Mouse (Mus musculus) midbrain, embryonic 16.5 days (tissue): Measurements from ENCODE around the gene B3gnt8. TPM values are rescaled to one million over a fixed set of nuclear protein-coding genes. Genes with fewer than 3 reads are reported as not detected.

ENCODE experiments used
- ATAC-seq: fragments of 200-750 bp; cut with Nextera tagmentation; 2 replicates; pipeline ENCODE4 v1.8.0; 2017; ENCODE audit warnings: moderate TSS enrichment
- H3K27ac ChIP-seq: fragments of 300-500 bp; sonication (generic); 2 replicates; pipeline ENCODE4 v1.5.1; 2014; ENCODE audit warnings: mild to moderate bottlenecking, low read length, mixed read lengths
- H3K27me3 ChIP-seq: fragments of 300-500 bp; sonication (generic); 2 replicates; pipeline ENCODE4 v1.6.1; 2014; ENCODE audit warnings: low read depth, low read length, mixed read lengths; ENCODE audit not compliant: control insufficient read depth, insufficient read depth
- H3K36me3 ChIP-seq: fragments of 300-500 bp; sonication (generic); 2 replicates; pipeline ENCODE4 v1.6.1; 2014; ENCODE audit warnings: mild to moderate bottlenecking, low read length, moderate library complexity, mixed read lengths; ENCODE audit not compliant: control insufficient read depth, insufficient read depth
- H3K4me1 ChIP-seq: fragments of 300-500 bp; sonication (generic); 2 replicates; pipeline ENCODE4 v1.6.1; 2014; ENCODE audit warnings: mild to moderate bottlenecking, low read length, mixed read lengths; ENCODE audit not compliant: control insufficient read depth, insufficient read depth
- H3K4me2 ChIP-seq: fragments of 300-500 bp; sonication (generic); 2 replicates; pipeline ENCODE4 v1.6.1; 2014; ENCODE audit warnings: mild to moderate bottlenecking, low read length, mixed read lengths
- H3K4me3 ChIP-seq: fragments of 300-500 bp; sonication (generic); 2 replicates; pipeline ENCODE4 v1.5.1; 2014; ENCODE audit warnings: low read depth, mild to moderate bottlenecking, low read length, moderate library complexity, mixed read lengths
- H3K9ac ChIP-seq: fragments of 300-500 bp; sonication (generic); 2 replicates; pipeline ENCODE4 v1.6.1; 2014; ENCODE audit warnings: low read depth, low read length, mixed read lengths
- H3K9me3 ChIP-seq: fragments of 300-500 bp; sonication (generic); replicated peaks from 2 replicates; pipeline ENCODE4 v1.6.1; 2014; ENCODE audit warnings: mild to moderate bottlenecking, low read length, mixed read lengths; ENCODE audit not compliant: control insufficient read depth, poor library complexity, severe bottlenecking
- WGBS: fragments of 180-500 bp; shearing (Covaris S2); extraction: QIAGEN DNeasy Blood & Tissue Kit; methylation state at CpG from one replicate; pipeline ENCODE4 v1.1.7; 2014; 5-methylcytosine and 5-hydroxymethylcytosine counted together
- polyA plus RNA-seq: library from polyadenylated mRNA; unstranded; fragments of >200 nt; fragmentation: Nextera tagmentation; extraction: Ambion mirVana; gene quantifications from 2 replicates; pipeline ENCODE4 v1.2.1, GENCODE M21; 2015

The B3gnt8 gene
- polyA plus RNA-seq, 1 experiment from 2014 or later, result 0.64 TPM

DNA sequence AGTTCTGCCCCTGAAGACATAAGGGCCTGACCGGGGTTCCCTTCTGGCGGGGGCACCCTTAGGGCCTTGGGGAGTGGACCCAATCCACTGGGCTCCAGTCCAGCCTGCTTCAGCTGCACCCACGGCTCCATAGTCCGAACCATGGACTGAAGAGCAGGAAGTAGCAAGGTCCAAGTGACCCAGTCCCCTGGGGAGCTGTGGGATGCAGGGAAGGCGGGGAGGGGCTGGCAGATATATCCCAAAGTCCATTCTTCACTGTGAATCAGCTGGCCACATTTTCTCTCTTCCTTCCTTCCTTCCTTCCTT lies 10.8 kb upstream of the B3gnt8 start, which contains the start of gene Erich4:
TSS of gene Erich4 (minus strand) at position 187 of the 306 bp plus-strand sequence.
- H3K27ac ChIP-seq, result no peak within 1 kb of the TSS
- peaks cover 6% of the 10 kb centered on the region for H3K4me1 ChIP-seq
- H3K4me3 ChIP-seq, result no peak within 1 kb of the TSS
- H3K4me2 ChIP-seq, result no peak within 1 kb of the TSS
- 90% methylated on average over 5 of the region's 5 CpGs for WGBS
- H3K9me3 ChIP-seq, result no peaks in the 10 kb centered on the region
- no peaks in the 10 kb centered on the region for H3K36me3 ChIP-seq
- ATAC-seq, result no peak
- H3K27me3 ChIP-seq, result no peaks in the 10 kb centered on the region
- H3K9ac ChIP-seq, result no peak within 1 kb of the TSS

- H3K9ac ChIP-seq, result no peak overlapping the region
- no peak overlapping the region for H3K4me3 ChIP-seq
- H3K9me3 ChIP-seq, result no peaks in the 10 kb centered on the region
- WGBS, result 86% methylated on average over 10 of the region's 10 CpGs
- H3K4me1 ChIP-seq, result peaks cover 6% of the 10 kb centered on the region
- no peak overlapping the region for H3K4me2 ChIP-seq
- ATAC-seq, result no peak
- H3K27me3 ChIP-seq, result no peaks in the 10 kb centered on the region
- no peaks in the 10 kb centered on the region for H3K36me3 ChIP-seq
- H3K27ac ChIP-seq, result no peak overlapping the region
Measured at GRCm38 (mm10) chr7:25617376-25618160, 8.9 kb upstream of the B3gnt8 start.

DNA sequence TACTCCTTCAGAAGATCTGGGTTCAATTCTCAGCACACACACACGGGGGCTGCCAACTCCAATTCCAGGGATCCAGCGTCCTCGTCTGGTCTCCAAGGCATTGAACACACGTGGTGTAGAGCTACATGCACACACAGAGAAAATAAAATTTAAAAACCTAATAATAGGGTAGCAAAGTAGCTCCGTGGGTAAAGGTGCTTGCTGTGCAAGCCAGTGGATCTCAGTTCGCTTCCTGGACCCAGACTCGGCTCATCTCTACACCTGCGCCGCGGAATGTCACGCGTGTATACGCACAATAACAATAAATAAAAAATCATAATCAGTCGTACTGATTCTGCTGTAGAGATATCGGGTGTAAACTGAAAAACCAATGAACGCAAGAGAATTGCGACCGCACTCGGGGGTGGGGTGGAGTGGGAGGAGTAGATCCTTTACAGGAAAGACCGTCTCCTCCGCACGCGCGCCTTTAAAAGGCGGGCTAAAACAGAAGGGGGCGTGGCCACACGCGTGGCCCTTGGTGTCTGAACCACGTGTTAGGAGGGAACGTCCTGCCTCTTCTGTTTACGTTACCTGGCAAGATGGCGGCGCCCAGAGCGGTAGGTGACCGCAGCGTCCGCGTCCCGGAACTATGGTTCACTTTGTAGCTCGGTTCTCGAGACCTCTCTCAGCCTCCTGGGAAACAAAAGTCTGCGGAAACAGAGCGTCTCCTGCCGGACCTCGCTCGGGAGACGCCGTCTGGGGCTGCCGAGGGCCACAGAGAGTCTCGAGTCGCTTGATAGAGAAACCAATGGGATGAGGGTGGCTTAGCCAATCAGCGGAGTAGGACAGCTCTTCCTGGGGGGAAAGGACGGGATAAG lies 7.4 kb upstream of the B3gnt8 start, which contains the start of gene Dmac2:
TSS of gene Dmac2 (plus strand) at position 550 of the 857 bp plus-strand sequence.
- H3K4me2 ChIP-seq, result peak within 1 kb of the TSS; percentile 71
- peak within 1 kb of the TSS; percentile 68 for H3K9ac ChIP-seq
- H3K4me3 ChIP-seq, result peak within 1 kb of the TSS; percentile 58
- peaks cover 6% of the 10 kb centered on the region for H3K4me1 ChIP-seq
- no peaks in the 10 kb centered on the region; the same call in none of the 2 replicates for H3K36me3 ChIP-seq
- WGBS, result under 1% methylated on average over 53 of the region's 53 CpGs
- H3K9me3 ChIP-seq, result no peaks in the 10 kb centered on the region
- peak within 1 kb of the TSS; percentile 68; the same call in 1 of the 2 replicates for H3K27ac ChIP-seq
- peak; percentile 95 for ATAC-seq
- no peaks in the 10 kb centered on the region for H3K27me3 ChIP-seq

DNA sequence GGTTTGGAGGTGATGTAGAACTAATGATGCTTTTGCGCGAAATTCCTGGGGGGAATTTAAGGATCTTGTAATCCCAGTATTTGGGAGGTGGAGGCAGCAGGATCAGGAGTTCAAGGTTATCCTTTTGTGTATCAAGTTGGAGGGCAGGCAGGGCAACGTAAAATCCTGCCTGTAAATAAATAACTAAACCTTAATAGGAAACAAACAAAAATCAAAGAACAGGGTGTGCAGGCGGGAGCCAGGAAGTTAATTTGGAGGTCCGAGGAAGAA lies 6.8 kb upstream of the B3gnt8 start:
- Histone ChIP-seq H3K4me1 (peaks cover 6% of the 10 kb centered on the region), H3K4me3 (peak overlapping the region; percentile 58), H3K4me2 (peak overlapping the region; percentile 71), H3K9me3 (no peaks in the 10 kb centered on the region), H3K36me3 (no peaks in the 10 kb centered on the region; the same call in none of the 2 replicates), H3K27ac (peak overlapping the region; percentile 68; the same call in 1 of the 2 replicates), H3K27me3 (no peaks in the 10 kb centered on the region), H3K9ac (peak overlapping the region; percentile 68)
- WGBS, result 26% methylated on average over 5 of the region's 5 CpGs
- no peak for ATAC-seq

- H3K27ac ChIP-seq, result no peak overlapping the region
- no peak overlapping the region for H3K9ac ChIP-seq
- H3K9me3 ChIP-seq, result no peaks in the 10 kb centered on the region
- WGBS, result 95% methylated on average over 5 of the region's 5 CpGs
- peaks cover 6% of the 10 kb centered on the region for H3K4me1 ChIP-seq
- H3K4me3 ChIP-seq, result peak overlapping the region; percentile 58
- H3K27me3 ChIP-seq, result no peaks in the 10 kb centered on the region
- peaks cover under 1% of the 10 kb centered on the region for H3K36me3 ChIP-seq
- no peak for ATAC-seq
- H3K4me2 ChIP-seq, result peak overlapping the region; percentile 71
Measured at GRCm38 (mm10) chr7:25620101-25620500, 6.4 kb upstream of the B3gnt8 start.

DNA sequence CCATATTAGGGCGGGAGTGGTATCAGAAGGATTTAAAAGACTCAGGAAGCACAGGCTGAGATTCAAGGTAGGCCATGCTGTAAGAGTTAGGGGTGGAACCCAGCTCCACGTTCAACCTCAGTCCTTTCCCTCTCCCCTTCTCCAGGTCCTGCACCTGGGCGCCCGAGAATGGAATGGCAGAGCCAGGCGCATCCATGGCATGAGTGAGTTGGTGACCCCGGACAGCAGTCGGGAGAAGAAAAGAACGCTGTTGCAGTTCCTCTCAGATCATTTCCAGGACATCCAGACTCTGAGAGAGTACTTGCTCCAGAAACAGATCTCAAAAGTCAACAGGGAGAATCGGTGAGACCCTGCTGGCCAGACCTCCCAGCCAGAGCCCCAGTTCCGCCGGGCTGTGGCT lies 5.7 kb upstream of the B3gnt8 start:
- ATAC-seq, result no peak
- no peak overlapping the region for H3K4me2 ChIP-seq
- H3K9me3 ChIP-seq, result no peaks in the 10 kb centered on the region
- no peak overlapping the region for H3K4me3 ChIP-seq
- no peak overlapping the region for H3K9ac ChIP-seq
- no peak overlapping the region for H3K27ac ChIP-seq
- no peaks in the 10 kb centered on the region for H3K27me3 ChIP-seq
- peaks cover 2% of the 10 kb centered on the region for H3K36me3 ChIP-seq
- peaks cover 6% of the 10 kb centered on the region for H3K4me1 ChIP-seq
- 93% methylated on average over 11 of the region's 11 CpGs for WGBS

- H3K4me2 ChIP-seq, result no peak overlapping the region
- 90% methylated on average over 11 of the region's 11 CpGs for WGBS
- no peak overlapping the region for H3K27ac ChIP-seq
- H3K4me3 ChIP-seq, result no peak overlapping the region
- no peaks in the 10 kb centered on the region for H3K9me3 ChIP-seq
- peaks cover 7% of the 10 kb centered on the region for H3K27me3 ChIP-seq
- ATAC-seq, result no peak
- peaks cover 10% of the 10 kb centered on the region for H3K4me1 ChIP-seq
- H3K9ac ChIP-seq, result no peak overlapping the region
- peaks cover 6% of the 10 kb centered on the region for H3K36me3 ChIP-seq
Measured at GRCm38 (mm10) chr7:25623857-25624370, 2.5 kb upstream of the B3gnt8 start.

DNA sequence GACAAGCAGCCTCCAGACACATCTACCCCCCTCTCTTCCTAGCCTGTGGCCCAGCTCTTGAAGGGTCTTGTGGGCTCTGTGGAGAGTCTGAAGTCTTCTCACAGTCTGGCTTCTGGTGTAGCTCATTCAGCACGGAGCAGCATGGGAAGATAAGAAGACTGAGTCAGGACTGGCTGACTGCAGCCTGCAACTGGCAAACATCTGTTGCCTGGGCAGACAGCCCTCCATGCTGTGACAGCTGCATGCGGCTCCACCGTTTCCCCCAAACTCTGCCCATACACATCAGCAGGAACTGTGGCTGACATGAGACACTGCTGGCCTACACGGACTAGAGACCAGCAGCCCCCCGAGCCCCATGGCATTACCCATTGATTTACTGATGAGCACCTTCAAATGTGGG lies 1.6 kb upstream of the B3gnt8 start:
- Histone ChIP-seq H3K4me3 (no peak overlapping the region), H3K4me1 (peaks cover 8% of the 10 kb centered on the region), H3K4me2 (no peak overlapping the region), H3K27ac (no peak overlapping the region), H3K9me3 (no peaks in the 10 kb centered on the region), H3K36me3 (peaks cover 8% of the 10 kb centered on the region), H3K9ac (no peak overlapping the region), H3K27me3 (peaks cover 7% of the 10 kb centered on the region)
- WGBS, result 90% methylated on average over 5 of the region's 5 CpGs
- no peak for ATAC-seq
